Mouse (Mus musculus): ENCODE data around the gene Dhrs11. TPM values are rescaled to one million over a fixed set of nuclear protein-coding genes. Genes with fewer than 3 reads are reported as not detected.

Gene Dhrs11
- polyA plus RNA-seq, 1 experiment from 2014 or later, result 11.1 TPM

- no peak for ATAC-seq (ENCODE audit: insufficient read depth)
- Histone ChIP-seq H3K27me3 (ENCODE audit: insufficient read depth, low read length) (no peaks in the 10 kb centered on the region), H3K27ac (ENCODE audit: low read depth) (no peak overlapping the region), H3K36me3 (ENCODE audit: insufficient read depth) (no peaks in the 10 kb centered on the region), H3K9ac (no peak overlapping the region), H3K4me1 (ENCODE audit: insufficient read depth) (no peaks in the 10 kb centered on the region), H3K4me2 (no peak overlapping the region), H3K4me3 (ENCODE audit: low read depth, low read length) (no peak overlapping the region), H3K9me3 (ENCODE audit: low read depth, low read length) (no peaks in the 10 kb centered on the region)
- WGBS, result 85% methylated on average over 4 of the region's 4 CpGs
- DNase-seq, result no peak
- no peak for TF ChIP-seq CTCF (IDR thresholded peaks at IDR 0.05; ENCODE audit: low read depth)
These were observed 24.4 kb downstream of the Dhrs11 start for GRCm38 (mm10) chr11:84804373-84804772.

DNA sequence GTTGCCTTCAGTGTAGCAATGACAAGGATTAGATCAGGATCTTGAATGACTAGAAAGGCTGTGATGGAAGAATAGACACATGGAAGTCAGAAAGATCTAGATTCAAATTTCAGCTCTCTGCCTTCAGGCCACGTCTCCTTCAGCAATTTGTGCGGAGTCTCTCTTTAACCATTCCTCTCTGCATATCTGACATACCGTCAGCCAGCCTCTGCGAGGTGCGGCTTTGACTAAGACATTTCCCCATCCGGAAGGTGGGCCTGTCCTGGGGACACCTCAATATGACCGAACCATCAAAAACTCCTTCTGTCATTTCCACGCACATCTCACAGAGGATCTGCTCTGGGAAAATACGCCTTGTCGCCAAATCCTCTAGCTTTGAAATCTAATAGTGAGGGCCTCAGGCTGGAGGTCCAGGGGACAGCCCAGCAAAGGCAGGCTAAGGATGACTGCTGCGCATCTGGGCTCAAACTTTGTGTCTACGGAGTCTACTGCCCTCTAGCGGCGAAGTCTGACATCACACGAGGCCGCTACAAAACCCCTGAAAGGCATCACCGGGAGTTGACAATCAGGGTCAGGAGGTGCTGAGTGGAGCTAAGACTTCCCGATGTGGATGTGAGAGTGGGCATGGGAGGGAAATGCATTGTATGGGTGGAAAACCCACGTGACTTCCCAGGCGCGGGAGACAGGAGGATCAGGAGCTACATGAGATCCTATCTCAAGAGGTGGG lies 31.0 kb downstream of the Dhrs11 start:
- Histone ChIP-seq H3K4me1 (ENCODE audit: insufficient read depth) (no peaks in the 10 kb centered on the region), H3K27me3 (ENCODE audit: insufficient read depth, low read length) (no peaks in the 10 kb centered on the region), H3K4me3 (ENCODE audit: low read depth, low read length) (no peak overlapping the region), H3K9ac (no peak overlapping the region), H3K4me2 (no peak overlapping the region), H3K9me3 (ENCODE audit: low read depth, low read length) (no peaks in the 10 kb centered on the region), H3K27ac (ENCODE audit: low read depth) (no peak overlapping the region), H3K36me3 (ENCODE audit: insufficient read depth) (no peaks in the 10 kb centered on the region)
- peak; percentile 94 for TF ChIP-seq CTCF (IDR thresholded peaks at IDR 0.05; ENCODE audit: low read depth)
- ATAC-seq (ENCODE audit: insufficient read depth), result no peak
- WGBS, result 19% methylated on average over 21 of the region's 21 CpGs
- DNase-seq, result peak; percentile 93

DNA sequence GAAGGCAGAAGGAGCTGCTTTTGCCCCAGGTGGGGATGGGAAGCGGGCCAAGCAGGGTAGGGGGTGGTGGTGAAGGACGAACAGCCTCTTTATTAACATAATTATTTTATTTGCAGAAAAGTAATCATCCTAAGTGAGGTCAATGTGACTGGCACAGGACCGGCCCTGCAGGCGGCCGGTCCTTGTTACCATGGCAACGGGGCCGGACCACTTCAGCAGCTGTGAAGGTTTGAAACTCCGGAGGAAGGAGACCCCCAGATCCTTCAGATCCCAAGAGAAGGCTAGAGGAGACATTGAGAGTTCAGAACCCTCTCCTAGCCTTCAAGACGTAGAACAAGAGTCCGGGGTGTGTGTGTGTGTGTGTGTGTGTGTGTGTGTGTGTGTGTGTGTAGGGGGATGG lies 31.8 kb downstream of the Dhrs11 start:
- 33% methylated on average over 10 of the region's 10 CpGs for WGBS
- no peak for DNase-seq
- no peaks in the 10 kb centered on the region for H3K36me3 ChIP-seq (ENCODE audit: insufficient read depth)

GRCm38 (mm10) chr11:84794496-84795113 lies 34.2 kb downstream of the Dhrs11 start:
- H3K4me3 ChIP-seq (ENCODE audit: low read depth, low read length), result no peak overlapping the region
- peak; percentile 88 for DNase-seq
- peak; percentile 98 for TF ChIP-seq CTCF (IDR thresholded peaks at IDR 0.05; ENCODE audit: low read depth)
- no peak overlapping the region for H3K9ac ChIP-seq
- ATAC-seq (ENCODE audit: insufficient read depth), result peak; percentile 70
- no peaks in the 10 kb centered on the region for H3K4me1 ChIP-seq (ENCODE audit: insufficient read depth)
- H3K27me3 ChIP-seq (ENCODE audit: insufficient read depth, low read length), result no peaks in the 10 kb centered on the region
- 9% methylated on average over 17 of the region's 17 CpGs for WGBS
- H3K4me2 ChIP-seq, result peak overlapping the region; percentile 24; the same call in 1 of the 2 replicates
- no peak overlapping the region for H3K27ac ChIP-seq (ENCODE audit: low read depth)
- H3K9me3 ChIP-seq (ENCODE audit: low read depth, low read length), result no peaks in the 10 kb centered on the region
- no peaks in the 10 kb centered on the region for H3K36me3 ChIP-seq (ENCODE audit: insufficient read depth)

More for the DNA sequence above, 31.8 kb downstream of the Dhrs11 start:
- no peak overlapping the region for H3K4me2 ChIP-seq
- no peak overlapping the region for H3K9ac ChIP-seq
- no peaks in the 10 kb centered on the region for H3K9me3 ChIP-seq (ENCODE audit: low read depth, low read length)
- ATAC-seq (ENCODE audit: insufficient read depth), result no peak
- no peak for TF ChIP-seq CTCF (IDR thresholded peaks at IDR 0.05; ENCODE audit: low read depth)
- no peaks in the 10 kb centered on the region for H3K4me1 ChIP-seq (ENCODE audit: insufficient read depth)
- H3K27ac ChIP-seq (ENCODE audit: low read depth), result no peak overlapping the region
- H3K4me3 ChIP-seq (ENCODE audit: low read depth, low read length), result no peak overlapping the region
- no peaks in the 10 kb centered on the region for H3K27me3 ChIP-seq (ENCODE audit: insufficient read depth, low read length)

GRCm38 (mm10) chr11:84793545-84793944 lies 35.2 kb downstream of the Dhrs11 start:
- no peak overlapping the region for H3K27ac ChIP-seq (ENCODE audit: low read depth)
- no peaks in the 10 kb centered on the region for H3K36me3 ChIP-seq (ENCODE audit: insufficient read depth)
- H3K27me3 ChIP-seq (ENCODE audit: insufficient read depth, low read length), result no peaks in the 10 kb centered on the region
- H3K4me1 ChIP-seq (ENCODE audit: insufficient read depth), result no peaks in the 10 kb centered on the region
- TF ChIP-seq CTCF (IDR thresholded peaks at IDR 0.05; ENCODE audit: low read depth), result no peak
- no peak overlapping the region for H3K9ac ChIP-seq
- no peak for DNase-seq
- no peaks in the 10 kb centered on the region for H3K9me3 ChIP-seq (ENCODE audit: low read depth, low read length)
- ATAC-seq (ENCODE audit: insufficient read depth), result no peak
- H3K4me2 ChIP-seq, result no peak overlapping the region
- no peak overlapping the region for H3K4me3 ChIP-seq (ENCODE audit: low read depth, low read length)

- WGBS, result 54% methylated on average over 6 of the region's 6 CpGs
- no peak overlapping the region for H3K9ac ChIP-seq
- TF ChIP-seq CTCF (IDR thresholded peaks at IDR 0.05; ENCODE audit: low read depth), result no peak
- ATAC-seq (ENCODE audit: insufficient read depth), result no peak
- H3K4me3 ChIP-seq (ENCODE audit: low read depth, low read length), result no peak overlapping the region
- no peaks in the 10 kb centered on the region for H3K4me1 ChIP-seq (ENCODE audit: insufficient read depth)
- no peaks in the 10 kb centered on the region for H3K27me3 ChIP-seq (ENCODE audit: insufficient read depth, low read length)
- no peaks in the 10 kb centered on the region for H3K36me3 ChIP-seq (ENCODE audit: insufficient read depth)
- DNase-seq, result no peak
- no peaks in the 10 kb centered on the region for H3K9me3 ChIP-seq (ENCODE audit: low read depth, low read length)
- H3K4me2 ChIP-seq, result no peak overlapping the region
- H3K27ac ChIP-seq (ENCODE audit: low read depth), result no peak overlapping the region
These were observed 38.4 kb downstream of the Dhrs11 start for GRCm38 (mm10) chr11:84790383-84790782.

DNA sequence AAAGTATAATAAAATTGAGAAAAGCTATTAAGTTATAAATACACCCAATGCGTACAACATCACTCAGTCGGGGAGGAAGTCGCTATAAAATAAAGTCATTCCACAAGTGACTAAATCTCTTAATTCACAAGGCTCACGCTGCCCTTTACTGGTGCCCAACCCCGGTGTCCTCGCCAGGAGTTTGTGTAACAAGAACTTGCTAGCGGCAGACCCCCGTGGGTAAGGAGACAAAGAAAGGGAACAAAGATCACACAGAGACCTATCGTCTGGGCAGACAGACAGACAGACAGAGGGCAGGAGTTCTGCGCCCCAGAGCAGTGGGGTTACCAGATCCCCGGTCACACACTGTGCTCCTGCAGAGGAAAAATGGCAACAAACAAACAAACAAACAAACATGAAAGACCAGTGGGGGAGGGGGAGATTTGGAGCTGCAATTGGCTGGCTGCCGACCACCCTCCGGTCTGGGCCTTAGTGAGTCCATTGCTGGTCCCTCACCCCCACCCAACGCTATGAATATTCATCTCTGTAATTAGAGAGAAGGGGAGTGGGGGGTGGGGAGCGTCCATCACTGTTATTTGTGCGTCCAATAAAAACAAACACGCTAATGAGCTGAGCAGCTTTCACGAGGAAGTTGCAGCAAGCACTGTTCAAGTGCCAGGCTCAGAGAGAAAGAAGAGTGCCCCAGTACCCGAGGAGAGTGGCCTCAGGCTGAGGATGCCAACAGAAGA lies 48.5 kb downstream of the Dhrs11 start:
- 4% methylated on average over 19 of the region's 19 CpGs for WGBS
- DNase-seq (no peak), ATAC-seq (ENCODE audit: insufficient read depth) (no peak)
- Histone ChIP-seq H3K4me3 (ENCODE audit: low read depth, low read length) (no peak overlapping the region), H3K4me1 (ENCODE audit: insufficient read depth) (no peaks in the 10 kb centered on the region), H3K4me2 (no peak overlapping the region), H3K9ac (no peak overlapping the region), H3K27me3 (ENCODE audit: insufficient read depth, low read length) (peaks cover 12% of the 10 kb centered on the region; the same call in 1 of the 2 replicates), H3K9me3 (ENCODE audit: low read depth, low read length) (no peaks in the 10 kb centered on the region), H3K36me3 (ENCODE audit: insufficient read depth) (no peaks in the 10 kb centered on the region), H3K27ac (ENCODE audit: low read depth) (no peak overlapping the region)
- TF ChIP-seq CTCF (IDR thresholded peaks at IDR 0.05; ENCODE audit: low read depth), result no peak
